Mouse (Mus musculus) intestine, postnatal 0 days (tissue): ENCODE data around the gene Tepsin. TPM values are rescaled to one million over a fixed set of nuclear protein-coding genes. Genes with fewer than 3 reads are reported as not detected.

ENCODE experiments used
- ATAC-seq: fragments of 200-750 bp; cut with Nextera tagmentation; 2 replicates; pipeline ENCODE4 v1.8.0; 2017; ENCODE audit warnings: mild to moderate bottlenecking, moderate TSS enrichment, moderate library complexity
- H3K27ac ChIP-seq: fragments of 300-500 bp; sonication (generic); 2 replicates; pipeline ENCODE4 v1.5.1; 2014; ENCODE audit warnings: mild to moderate bottlenecking, low read depth, low read length, moderate library complexity
- H3K27me3 ChIP-seq: fragments of 300-500 bp; sonication (generic); replicated peaks from 2 replicates; pipeline ENCODE4 v1.6.1; 2014; ENCODE audit warnings: low read length, mixed read lengths; ENCODE audit not compliant: control insufficient read depth, insufficient read depth
- H3K36me3 ChIP-seq: fragments of 300-500 bp; sonication (generic); 2 replicates; pipeline ENCODE4 v1.6.1; 2014; ENCODE audit warnings: mild to moderate bottlenecking, moderate library complexity; ENCODE audit not compliant: control insufficient read depth, insufficient read depth
- H3K4me1 ChIP-seq: fragments of 300-500 bp; sonication (generic); replicated peaks from 2 replicates; pipeline ENCODE4 v1.6.1; 2014; ENCODE audit warnings: antibody characterized with exemption, low read length, mixed read lengths; ENCODE audit not compliant: control insufficient read depth, insufficient read depth
- H3K4me2 ChIP-seq: fragments of 300-500 bp; sonication (generic); replicated peaks from 2 replicates; pipeline ENCODE4 v1.6.1; 2014; ENCODE audit warnings: low read depth, mild to moderate bottlenecking, moderate library complexity
- H3K4me3 ChIP-seq: fragments of 300-500 bp; sonication (generic); 2 replicates; pipeline ENCODE4 v1.5.1; 2014; ENCODE audit warnings: low read depth, low read length
- H3K9ac ChIP-seq: fragments of 300-500 bp; sonication (generic); 2 replicates; pipeline ENCODE4 v1.6.1; 2014; ENCODE audit warnings: mild to moderate bottlenecking, low read depth, low read length
- H3K9me3 ChIP-seq: fragments of 300-500 bp; sonication (generic); 2 replicates; pipeline ENCODE4 v1.6.1; 2016; ENCODE audit warnings: mixed run types; ENCODE audit not compliant: control insufficient read depth
- CTCF ChIP-seq: sonication (generic); IDR thresholded peaks from 2 replicates; pipeline ENCODE4 v1.5.1; 2016; ENCODE audit warnings: low read depth, mild to moderate bottlenecking, control low read depth, antibody characterized with exemption, moderate library complexity
- WGBS: fragments of 180-500 bp; shearing (Covaris S2); extraction: QIAGEN DNeasy Blood & Tissue Kit; methylation state at CpG from one replicate; pipeline ENCODE4 v1.1.7; 2014; 5-methylcytosine and 5-hydroxymethylcytosine counted together
- polyA plus RNA-seq: library from polyadenylated mRNA; unstranded; fragments of >200 nt; fragmentation: Nextera tagmentation; extraction: Ambion mirVana; gene quantifications from 2 replicates; pipeline ENCODE4 v1.2.1, GENCODE M21; 2015

Gene Tepsin
- polyA plus RNA-seq, 1 experiment from 2014 or later = 13.5 TPM

DNA sequence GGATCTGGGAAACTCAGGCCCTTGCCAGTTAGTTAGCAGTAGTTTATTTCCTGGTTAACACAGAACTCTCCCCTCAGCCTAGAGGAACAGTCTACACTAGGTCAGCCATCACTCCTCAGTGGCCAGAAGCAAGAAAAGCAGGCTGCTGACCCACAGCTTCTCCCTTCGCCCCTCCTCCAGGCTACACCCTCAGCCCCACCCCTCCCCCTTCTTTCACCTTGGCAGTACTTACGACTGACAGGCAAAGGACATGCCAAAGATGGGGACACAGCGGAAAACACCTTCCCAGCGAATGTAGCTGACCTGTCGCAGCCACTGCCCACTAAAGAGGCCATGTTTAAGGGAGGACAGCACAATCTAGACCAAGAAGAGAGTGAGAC lies 39.1 kb upstream of the Tepsin start:
- no peak overlapping the region for H3K9ac ChIP-seq
- H3K9me3 ChIP-seq = no peaks in the 10 kb centered on the region
- 0 out of 2 replicates have a peak, but pooled peaks cover 6% of the 10 kb centered on the region for H3K4me1 ChIP-seq
- no peak overlapping the region for H3K27ac ChIP-seq
- peaks cover 59% of the 10 kb centered on the region for H3K36me3 ChIP-seq
- no peak for ATAC-seq
- no peaks in the 10 kb centered on the region for H3K27me3 ChIP-seq
- H3K4me3 ChIP-seq = no peak overlapping the region
- H3K4me2 ChIP-seq = no peak overlapping the region
- WGBS = 31% methylated on average over 5 of the region's 5 CpGs
- no peak for TF ChIP-seq CTCF

- Histone ChIP-seq H3K9me3 (no peaks in the 10 kb centered on the region), H3K27me3 (no peaks in the 10 kb centered on the region), H3K4me3 (no peak overlapping the region), H3K9ac (peak overlapping the region; percentile 11; the same call in 1 of the 2 replicates), H3K27ac (peak overlapping the region; percentile 74; the same call in 1 of the 2 replicates), H3K4me1 (0 out of 2 replicates have a peak, but pooled peaks cover 6% of the 10 kb centered on the region), H3K36me3 (peaks cover 66% of the 10 kb centered on the region), H3K4me2 (no peak overlapping the region)
- 46% methylated on average over 23 of the region's 23 CpGs for WGBS
- ATAC-seq = peak; percentile 26
- TF ChIP-seq CTCF = no peak
Measured at GRCm38 (mm10) chr11:120136796-120137624, 38.5 kb upstream of the Tepsin start.

DNA sequence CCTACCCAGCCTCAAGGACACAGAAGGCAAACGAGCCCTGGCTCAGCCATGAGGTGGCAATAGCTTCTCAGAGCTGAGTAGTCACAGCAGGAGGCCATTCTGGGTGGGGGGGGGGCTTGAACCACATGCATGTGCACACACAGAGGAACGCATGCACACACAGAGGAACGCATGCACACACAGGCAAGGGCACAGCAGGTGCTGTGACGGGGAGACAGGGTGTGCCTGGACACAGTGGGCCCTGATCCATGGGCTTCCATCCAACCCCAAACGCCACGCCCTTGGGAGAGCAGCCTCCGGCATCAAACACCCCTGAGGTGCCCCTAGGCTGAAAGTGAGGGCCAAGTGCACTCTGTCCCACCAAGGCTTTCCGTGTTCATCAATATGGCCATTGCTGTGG lies 37.7 kb upstream of the Tepsin start:
- 0 out of 2 replicates have a peak, but pooled peaks cover 6% of the 10 kb centered on the region for H3K4me1 ChIP-seq
- no peak overlapping the region for H3K4me3 ChIP-seq
- WGBS = 53% methylated on average over 8 of the region's 8 CpGs
- H3K4me2 ChIP-seq = no peak overlapping the region
- peak overlapping the region; percentile 74 for H3K27ac ChIP-seq
- H3K27me3 ChIP-seq = no peaks in the 10 kb centered on the region
- peaks cover 74% of the 10 kb centered on the region for H3K36me3 ChIP-seq
- peak; percentile 12; the same call in 1 of the 2 replicates for ATAC-seq
- H3K9ac ChIP-seq = peak overlapping the region; percentile 11; the same call in 1 of the 2 replicates
- no peaks in the 10 kb centered on the region for H3K9me3 ChIP-seq
- no peak for TF ChIP-seq CTCF

DNA sequence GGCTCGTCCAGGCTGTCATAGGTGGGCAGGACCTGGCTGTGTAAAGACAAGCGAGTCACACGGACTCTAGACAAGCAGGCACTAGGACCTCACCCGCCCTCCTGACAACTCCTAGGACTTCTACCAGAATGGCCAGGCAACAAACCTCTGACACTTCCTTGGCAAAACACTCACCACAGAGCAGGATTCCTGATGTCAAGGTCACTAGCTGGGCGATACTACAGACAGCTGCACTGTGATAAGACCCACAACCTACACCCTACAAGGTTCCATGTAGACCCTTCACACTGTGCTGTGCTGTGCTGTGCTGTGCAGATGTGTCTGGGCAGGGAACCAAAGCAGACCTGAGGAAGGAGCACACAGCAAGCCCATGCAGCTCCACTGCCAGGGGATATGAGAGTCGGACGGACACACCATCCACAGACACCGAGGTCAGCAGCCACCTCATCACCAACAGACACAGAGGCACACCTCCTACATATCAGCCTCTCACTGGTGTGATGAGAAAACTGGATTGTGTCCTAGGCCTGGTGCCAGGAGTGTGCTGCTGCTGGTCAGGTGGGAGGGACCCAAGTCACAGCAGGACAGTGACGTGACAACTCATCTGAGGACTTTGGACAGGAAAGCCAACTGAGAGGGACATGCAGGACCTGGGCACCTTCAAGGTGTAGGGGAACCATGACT lies 36.5 kb upstream of the Tepsin start:
- peak; percentile 64 for ATAC-seq
- no peak for TF ChIP-seq CTCF
- 62% methylated on average over 9 of the region's 9 CpGs for WGBS
- H3K27me3 ChIP-seq = no peaks in the 10 kb centered on the region
- H3K27ac ChIP-seq = peak overlapping the region; percentile 74
- peaks cover 78% of the 10 kb centered on the region for H3K36me3 ChIP-seq
- H3K4me3 ChIP-seq = no peak overlapping the region
- no peak overlapping the region for H3K4me2 ChIP-seq
- no peaks in the 10 kb centered on the region for H3K9me3 ChIP-seq
- no peak overlapping the region for H3K9ac ChIP-seq
- 0 out of 2 replicates have a peak, but pooled peaks cover 6% of the 10 kb centered on the region for H3K4me1 ChIP-seq

GRCm38 (mm10) chr11:120134148-120134547 lies 35.6 kb upstream of the Tepsin start:
- H3K4me2 ChIP-seq = no peak overlapping the region
- H3K4me3 ChIP-seq = no peak overlapping the region
- no peak for ATAC-seq
- WGBS = 72% methylated on average over 5 of the region's 5 CpGs
- no peaks in the 10 kb centered on the region for H3K9me3 ChIP-seq
- H3K27ac ChIP-seq = no peak overlapping the region
- peaks cover 82% of the 10 kb centered on the region for H3K36me3 ChIP-seq
- 0 out of 2 replicates have a peak, but pooled peaks cover 6% of the 10 kb centered on the region for H3K4me1 ChIP-seq
- TF ChIP-seq CTCF = no peak
- H3K27me3 ChIP-seq = no peaks in the 10 kb centered on the region
- H3K9ac ChIP-seq = no peak overlapping the region

- no peak for TF ChIP-seq CTCF
- Histone ChIP-seq H3K4me2 (no peak overlapping the region), H3K27ac (no peak overlapping the region), H3K4me3 (no peak overlapping the region), H3K9ac (no peak overlapping the region), H3K4me1 (no peaks in the 10 kb centered on the region), H3K36me3 (peaks cover 91% of the 10 kb centered on the region), H3K27me3 (no peaks in the 10 kb centered on the region), H3K9me3 (no peaks in the 10 kb centered on the region)
- no peak for ATAC-seq
- 76% methylated on average over 7 of the region's 7 CpGs for WGBS
Measured at GRCm38 (mm10) chr11:120129281-120129680, 30.8 kb upstream of the Tepsin start.
